Mouse (Mus musculus): ENCODE measurements at regions not wholly inside any gene's neighbourhood (a gene's known extent, or its start where the extent isn't known, plus 50 kb on each side); places are given as distances from the start of the nearest gene placed in this dataset.
A peak's percentile ranks its signal among the peaks of the same experiment; 100 is the strongest.

- DNase-seq, result no peak
These were observed 126.8 kb upstream of the Tbx3 start for GRCm38 (mm10) chr5:119543716-119544115.

GRCm38 (mm10) chr5:119544681-119545080 is 125.8 kb upstream of the Tbx3 start:
- no peak for DNase-seq

GRCm38 (mm10) chr5:119547070-119547469 is 123.4 kb upstream of the Tbx3 start:
- DNase-seq, result no peak

- no peak for DNase-seq
These were observed 119.6 kb upstream of the Tbx3 start for GRCm38 (mm10) chr5:119550916-119551315.

- peak; percentile 32 for DNase-seq
These were observed 117.0 kb upstream of the Tbx3 start for GRCm38 (mm10) chr5:119553469-119553868.

GRCm38 (mm10) chr5:119557071-119557470 is 113.4 kb upstream of the Tbx3 start:
- DNase-seq, result no peak

GRCm38 (mm10) chr5:119559696-119560095 is 110.8 kb upstream of the Tbx3 start:
- DNase-seq, result no peak

GRCm38 (mm10) chr5:119560392-119560791 is 110.1 kb upstream of the Tbx3 start:
- DNase-seq, result no peak

GRCm38 (mm10) chr5:119561531-119561930 is 108.9 kb upstream of the Tbx3 start:
- DNase-seq, result no peak

GRCm38 (mm10) chr5:119563510-119564351 is 106.7 kb upstream of the Tbx3 start:
- DNase-seq, result peak; percentile 7

- no peak for DNase-seq
These were observed 102.8 kb upstream of the Tbx3 start for GRCm38 (mm10) chr5:119567639-119568038.

- DNase-seq, result no peak
These were observed 100.4 kb upstream of the Tbx3 start for GRCm38 (mm10) chr5:119570054-119570453.

GRCm38 (mm10) chr5:119571644-119572043 is 98.8 kb upstream of the Tbx3 start:
- no peak for DNase-seq

GRCm38 (mm10) chr5:119575124-119575523 is 95.3 kb upstream of the Tbx3 start:
- DNase-seq, result no peak

- no peak for DNase-seq
These were observed 91.2 kb upstream of the Tbx3 start for GRCm38 (mm10) chr5:119579288-119579687.

- DNase-seq, result no peak
These were observed 90.7 kb upstream of the Tbx3 start for GRCm38 (mm10) chr5:119579806-119580205.

- no peak for DNase-seq
These were observed 90.1 kb upstream of the Tbx3 start for GRCm38 (mm10) chr5:119580395-119580794.

GRCm38 (mm10) chr5:119580798-119581197 is 89.7 kb upstream of the Tbx3 start:
- DNase-seq, result no peak

GRCm38 (mm10) chr5:119584389-119584788 is 86.1 kb upstream of the Tbx3 start:
- DNase-seq, result no peak

GRCm38 (mm10) chr5:119584914-119585313 is 85.6 kb upstream of the Tbx3 start:
- DNase-seq, result no peak

GRCm38 (mm10) chr5:119586391-119587058 is 83.9 kb upstream of the Tbx3 start:
- DNase-seq, result no peak

- DNase-seq, result no peak
These were observed 83.1 kb upstream of the Tbx3 start for GRCm38 (mm10) chr5:119587239-119587811.

GRCm38 (mm10) chr5:119588340-119589272 is 81.9 kb upstream of the Tbx3 start:
- no peak for DNase-seq
